Mouse (Mus musculus): ENCODE results near the gene Mien1. TPM values are rescaled to one million over a fixed set of nuclear protein-coding genes. Genes with fewer than 3 reads are reported as not detected.

The Mien1 gene
- total RNA-seq (2021) = 10 to 100 TPM; 48.9 to 52.1 TPM

GRCm38 (mm10) chr11:98438331-98439158 is at the start of gene Mien1:
TSS of gene Mien1 (minus strand) at chr11:98438991.
- DNase-seq = peak; percentile 96 to 98
- intact Hi-C loops (cut with DNase I) = loop anchor here (2.0 to 5.0 kb wide), 2 partner anchors 26 to 96 kb away; partner anchors contain the start of gene Erbb2

- DNase-seq = no peak
- intact Hi-C loops (cut with DNase I) = no loop called here
These were observed 48.8 kb upstream of the Mien1 start for GRCm38 (mm10) chr11:98487526-98488040.

- intact Hi-C loops (cut with DNase I) = no loop called here
- no peak for DNase-seq
These were observed 47.0 kb upstream of the Mien1 start for GRCm38 (mm10) chr11:98485749-98486148.

GRCm38 (mm10) chr11:98482067-98482466 is 43.3 kb upstream of the Mien1 start:
- intact Hi-C loops (cut with DNase I) = no loop called here
- DNase-seq = no peak

- DNase-seq = no peak
- intact Hi-C loops (cut with DNase I) = no loop called here
These were observed 42.4 kb upstream of the Mien1 start for GRCm38 (mm10) chr11:98481231-98481630.

GRCm38 (mm10) chr11:98479940-98480497 is 41.2 kb upstream of the Mien1 start:
- intact Hi-C loops (cut with DNase I) = no loop called here
- no peak for DNase-seq

- intact Hi-C loops (cut with DNase I) = no loop called here
- DNase-seq = no peak
These were observed 40.5 kb upstream of the Mien1 start for GRCm38 (mm10) chr11:98479026-98479939.

- intact Hi-C loops (cut with DNase I) = no loop called here
- no peak for DNase-seq
These were observed 38.4 kb upstream of the Mien1 start for GRCm38 (mm10) chr11:98477011-98477701.

GRCm38 (mm10) chr11:98476434-98476807 is 37.6 kb upstream of the Mien1 start:
- DNase-seq = no peak
- intact Hi-C loops (cut with DNase I) = no loop called here

- intact Hi-C loops (cut with DNase I) = no loop called here
- DNase-seq = no peak
These were observed 37.0 kb upstream of the Mien1 start for GRCm38 (mm10) chr11:98475630-98476433.

GRCm38 (mm10) chr11:98474967-98475366 is 36.2 kb upstream of the Mien1 start:
- DNase-seq = no peak
- intact Hi-C loops (cut with DNase I) = no loop called here

- intact Hi-C loops (cut with DNase I) = no loop called here
- DNase-seq = no peak
These were observed 35.2 kb upstream of the Mien1 start for GRCm38 (mm10) chr11:98473916-98474479.

- intact Hi-C loops (cut with DNase I) = no loop called here
These were observed 33.9 kb upstream of the Mien1 start for GRCm38 (mm10) chr11:98472696-98473095.

GRCm38 (mm10) chr11:98470795-98471194 is 32.0 kb upstream of the Mien1 start:
- no peak for DNase-seq
- intact Hi-C loops (cut with DNase I) = no loop called here

More at GRCm38 (mm10) chr11:98472696-98473095, 33.9 kb upstream of the Mien1 start:
- DNase-seq = no peak

GRCm38 (mm10) chr11:98469761-98470714 is 31.2 kb upstream of the Mien1 start:
- no peak for DNase-seq
- intact Hi-C loops (cut with DNase I) = no loop called here

- intact Hi-C loops (cut with DNase I) = no loop called here
These were observed 25.7 kb upstream of the Mien1 start for GRCm38 (mm10) chr11:98464516-98464915.

GRCm38 (mm10) chr11:98463911-98464310 is 25.1 kb upstream of the Mien1 start:
- no peak for DNase-seq
- intact Hi-C loops (cut with DNase I) = no loop called here

More at GRCm38 (mm10) chr11:98464516-98464915, 25.7 kb upstream of the Mien1 start:
- no peak for DNase-seq

GRCm38 (mm10) chr11:98462255-98462654 is 23.5 kb upstream of the Mien1 start:
- intact Hi-C loops (cut with DNase I) = no loop called here
- no peak for DNase-seq

Measured in heart, postnatal 10 days (tissue).